Mouse (Mus musculus): ENCODE data around the gene Fyn. TPM values are rescaled to one million over a fixed set of nuclear protein-coding genes. Genes with fewer than 3 reads are reported as not detected.
A peak's percentile ranks its signal among the peaks of the same experiment; 100 is the strongest.

The Fyn gene
- polyA plus RNA-seq, 1 experiment from 2014 or later = 13.5 TPM

DNA sequence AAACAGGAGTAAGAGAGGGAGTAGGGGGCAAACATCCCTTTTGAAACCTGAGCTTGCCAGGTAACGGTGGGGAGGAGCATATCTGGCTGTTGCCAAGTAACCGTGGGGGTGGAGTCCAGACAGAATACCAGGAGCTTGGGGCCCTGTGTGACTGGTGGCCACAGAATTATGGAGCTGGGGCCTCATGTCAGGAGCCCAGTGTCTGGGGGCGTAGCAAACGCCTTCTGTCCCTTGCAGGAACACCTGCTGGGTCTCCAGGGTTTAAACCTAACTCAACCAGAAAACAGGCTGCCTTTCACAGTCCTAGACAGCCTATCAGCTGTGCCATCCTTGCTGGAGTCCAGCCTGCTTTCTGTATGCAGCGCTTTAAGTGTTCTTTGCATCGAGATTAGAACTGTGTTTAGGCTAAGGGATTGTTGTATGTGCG is 186.6 kb downstream of the Fyn start:
- H3K36me3 ChIP-seq (ENCODE audit: control insufficient read depth, insufficient read depth) = peaks cover 11% of the 10 kb centered on the region; the same call in 1 of the 2 replicates
- peak; percentile 25; the same call in 1 of the 2 replicates for ATAC-seq
- peak overlapping the region; percentile 41; the same call in 1 of the 2 replicates for H3K27ac ChIP-seq (ENCODE audit: low read depth, low read length)
- H3K9ac ChIP-seq (ENCODE audit: low read depth, low read length) = no peak overlapping the region
- H3K4me3 ChIP-seq (ENCODE audit: low read depth, low read length) = no peak overlapping the region
- H3K9me3 ChIP-seq (ENCODE audit: control insufficient read depth) = no peaks in the 10 kb centered on the region
- TF ChIP-seq CTCF (IDR thresholded peaks at IDR 0.05; ENCODE audit: low read depth) = no peak
- 23% methylated on average over 7 of the region's 7 CpGs for WGBS
- 0 out of 2 replicates have a peak, but pooled peaks cover 8% of the 10 kb centered on the region for H3K4me1 ChIP-seq (replicated peaks; ENCODE audit: control insufficient read depth, insufficient read depth, low read length)
- no peaks in the 10 kb centered on the region for H3K27me3 ChIP-seq (replicated peaks; ENCODE audit: control insufficient read depth, insufficient read depth, low read length)
- peak overlapping the region; percentile 13 for H3K4me2 ChIP-seq (replicated peaks; ENCODE audit: low read depth)

DNA sequence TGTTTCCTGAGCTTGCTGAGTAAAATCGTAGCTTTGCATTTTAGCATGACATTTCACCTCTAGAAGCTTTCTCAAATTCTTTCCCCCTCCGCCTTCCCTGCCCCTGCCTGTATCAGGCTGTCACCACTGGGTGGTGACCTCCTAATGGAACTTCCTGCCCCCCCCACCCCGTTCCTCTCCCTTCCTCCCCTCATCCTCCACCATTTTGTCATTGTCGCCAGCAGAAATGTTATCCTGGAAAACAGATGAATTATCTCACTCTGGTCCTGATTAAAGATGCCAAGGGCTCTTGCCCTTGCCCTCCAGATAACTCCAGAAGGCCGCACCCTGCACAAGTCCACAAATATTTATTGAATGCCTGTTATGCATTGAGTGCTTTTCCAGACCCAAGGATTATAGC is 187.1 kb downstream of the Fyn start:
- Histone ChIP-seq H3K4me1 (replicated peaks; ENCODE audit: control insufficient read depth, insufficient read depth, low read length) (0 out of 2 replicates have a peak, but pooled peaks cover 8% of the 10 kb centered on the region), H3K4me3 (ENCODE audit: low read depth, low read length) (no peak overlapping the region), H3K9me3 (ENCODE audit: control insufficient read depth) (no peaks in the 10 kb centered on the region), H3K4me2 (replicated peaks; ENCODE audit: low read depth) (peak overlapping the region; percentile 13), H3K27me3 (replicated peaks; ENCODE audit: control insufficient read depth, insufficient read depth, low read length) (no peaks in the 10 kb centered on the region), H3K9ac (ENCODE audit: low read depth, low read length) (no peak overlapping the region), H3K27ac (ENCODE audit: low read depth, low read length) (peak overlapping the region; percentile 41), H3K36me3 (ENCODE audit: control insufficient read depth, insufficient read depth) (peaks cover 11% of the 10 kb centered on the region; the same call in 1 of the 2 replicates)
- no peak for ATAC-seq
- peak; percentile 31; the same call in 1 of the 2 replicates for TF ChIP-seq CTCF (IDR thresholded peaks at IDR 0.05; ENCODE audit: low read depth)
- WGBS = 31% methylated on average over 5 of the region's 5 CpGs

DNA sequence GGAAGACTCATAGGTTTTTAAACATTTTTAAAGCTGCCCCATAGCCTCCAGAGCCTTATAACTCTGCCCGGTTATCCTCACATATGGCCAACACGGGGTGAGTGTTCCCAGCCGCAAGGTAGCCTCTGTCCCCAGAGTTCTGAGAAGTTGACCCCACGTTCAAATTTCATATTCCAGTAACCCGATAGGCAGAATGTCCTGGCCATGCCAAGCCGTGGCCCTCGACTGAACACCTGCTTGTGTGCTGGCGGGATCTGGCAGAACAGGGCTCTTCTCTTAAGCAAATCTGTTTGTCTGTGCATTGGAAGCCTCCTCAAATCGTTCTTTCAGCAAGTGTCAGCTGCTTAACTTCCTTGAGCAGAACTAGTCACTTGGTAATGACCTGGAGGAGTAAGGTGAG is 188.7 kb downstream of the Fyn start:
- peak overlapping the region; percentile 84 for H3K27ac ChIP-seq (ENCODE audit: low read depth, low read length)
- H3K36me3 ChIP-seq (ENCODE audit: control insufficient read depth, insufficient read depth) = peaks cover 6% of the 10 kb centered on the region; the same call in 1 of the 2 replicates
- no peak overlapping the region for H3K4me2 ChIP-seq (replicated peaks; ENCODE audit: low read depth)
- no peaks in the 10 kb centered on the region for H3K27me3 ChIP-seq (replicated peaks; ENCODE audit: control insufficient read depth, insufficient read depth, low read length)
- 0 out of 2 replicates have a peak, but pooled peaks cover 8% of the 10 kb centered on the region for H3K4me1 ChIP-seq (replicated peaks; ENCODE audit: control insufficient read depth, insufficient read depth, low read length)
- no peaks in the 10 kb centered on the region for H3K9me3 ChIP-seq (ENCODE audit: control insufficient read depth)
- H3K4me3 ChIP-seq (ENCODE audit: low read depth, low read length) = no peak overlapping the region
- no peak overlapping the region for H3K9ac ChIP-seq (ENCODE audit: low read depth, low read length)
- TF ChIP-seq CTCF (IDR thresholded peaks at IDR 0.05; ENCODE audit: low read depth) = no peak
- no peak for ATAC-seq
- WGBS = 68% methylated on average over 9 of the region's 9 CpGs

DNA sequence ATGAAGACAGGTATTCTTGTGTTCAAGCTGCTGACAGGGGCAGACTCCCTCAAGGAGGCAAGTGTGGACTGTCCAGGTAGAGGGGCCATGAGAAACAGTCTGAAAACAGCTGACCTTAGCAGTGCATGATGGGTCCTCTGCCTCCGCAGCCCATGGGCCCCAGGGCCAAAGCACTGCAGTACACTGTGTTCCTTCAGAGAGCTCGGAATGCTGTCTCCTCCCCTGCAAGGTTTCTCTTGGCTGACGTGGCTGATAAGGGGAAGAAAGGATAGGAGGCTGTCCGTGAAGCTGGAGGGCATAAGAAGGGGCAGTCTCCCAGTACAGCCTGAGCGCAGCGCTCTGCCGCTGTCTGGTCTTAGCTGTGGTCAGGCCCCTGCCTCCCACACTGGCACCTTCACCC is 189.2 kb downstream of the Fyn start:
- peaks cover 6% of the 10 kb centered on the region; the same call in 1 of the 2 replicates for H3K36me3 ChIP-seq (ENCODE audit: control insufficient read depth, insufficient read depth)
- H3K4me2 ChIP-seq (replicated peaks; ENCODE audit: low read depth) = 0 out of 2 replicates have a peak overlapping the region, but pooled peaks have one; percentile 9
- peak overlapping the region; percentile 84 for H3K27ac ChIP-seq (ENCODE audit: low read depth, low read length)
- ATAC-seq = peak; percentile 94
- 39% methylated on average over 7 of the region's 7 CpGs for WGBS
- no peaks in the 10 kb centered on the region for H3K27me3 ChIP-seq (replicated peaks; ENCODE audit: control insufficient read depth, insufficient read depth, low read length)
- H3K4me3 ChIP-seq (ENCODE audit: low read depth, low read length) = no peak overlapping the region
- no peak for TF ChIP-seq CTCF (IDR thresholded peaks at IDR 0.05; ENCODE audit: low read depth)
- 0 out of 2 replicates have a peak, but pooled peaks cover 8% of the 10 kb centered on the region for H3K4me1 ChIP-seq (replicated peaks; ENCODE audit: control insufficient read depth, insufficient read depth, low read length)
- no peaks in the 10 kb centered on the region for H3K9me3 ChIP-seq (ENCODE audit: control insufficient read depth)
- no peak overlapping the region for H3K9ac ChIP-seq (ENCODE audit: low read depth, low read length)

DNA sequence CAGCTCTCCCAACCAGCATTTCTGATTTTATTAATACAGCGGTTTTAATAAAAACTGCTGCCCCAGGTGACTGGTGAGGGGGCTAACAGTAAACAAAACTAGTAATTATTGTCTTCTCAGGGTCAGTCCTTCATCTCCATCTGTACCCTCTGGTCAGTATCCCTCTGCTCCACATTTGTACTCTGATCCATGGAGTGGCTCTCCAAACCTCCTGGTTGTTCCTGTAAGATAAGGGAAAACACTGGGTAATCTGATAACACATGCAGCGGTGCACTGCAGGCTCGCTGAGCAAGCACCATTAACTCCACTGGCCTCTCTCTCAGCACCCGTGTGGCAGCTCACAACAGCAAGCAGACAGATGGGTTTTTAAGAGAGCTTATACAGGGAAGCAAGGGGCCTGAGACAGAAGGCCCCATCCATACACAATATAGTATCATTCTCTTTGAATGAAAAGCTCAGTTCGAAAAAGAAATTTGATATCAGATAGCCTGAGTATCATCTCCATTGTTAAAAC is 189.9 kb downstream of the Fyn start:
- H3K9ac ChIP-seq (ENCODE audit: low read depth, low read length) = no peak overlapping the region
- 0 out of 2 replicates have a peak, but pooled peaks cover 8% of the 10 kb centered on the region for H3K4me1 ChIP-seq (replicated peaks; ENCODE audit: control insufficient read depth, insufficient read depth, low read length)
- H3K4me2 ChIP-seq (replicated peaks; ENCODE audit: low read depth) = no peak overlapping the region
- peak overlapping the region; percentile 84 for H3K27ac ChIP-seq (ENCODE audit: low read depth, low read length)
- H3K9me3 ChIP-seq (ENCODE audit: control insufficient read depth) = no peaks in the 10 kb centered on the region
- WGBS = 49% methylated on average over 5 of the region's 5 CpGs
- no peak overlapping the region for H3K4me3 ChIP-seq (ENCODE audit: low read depth, low read length)
- ATAC-seq = no peak
- no peak for TF ChIP-seq CTCF (IDR thresholded peaks at IDR 0.05; ENCODE audit: low read depth)
- H3K36me3 ChIP-seq (ENCODE audit: control insufficient read depth, insufficient read depth) = peaks cover 6% of the 10 kb centered on the region; the same call in 1 of the 2 replicates
- no peaks in the 10 kb centered on the region for H3K27me3 ChIP-seq (replicated peaks; ENCODE audit: control insufficient read depth, insufficient read depth, low read length)

DNA sequence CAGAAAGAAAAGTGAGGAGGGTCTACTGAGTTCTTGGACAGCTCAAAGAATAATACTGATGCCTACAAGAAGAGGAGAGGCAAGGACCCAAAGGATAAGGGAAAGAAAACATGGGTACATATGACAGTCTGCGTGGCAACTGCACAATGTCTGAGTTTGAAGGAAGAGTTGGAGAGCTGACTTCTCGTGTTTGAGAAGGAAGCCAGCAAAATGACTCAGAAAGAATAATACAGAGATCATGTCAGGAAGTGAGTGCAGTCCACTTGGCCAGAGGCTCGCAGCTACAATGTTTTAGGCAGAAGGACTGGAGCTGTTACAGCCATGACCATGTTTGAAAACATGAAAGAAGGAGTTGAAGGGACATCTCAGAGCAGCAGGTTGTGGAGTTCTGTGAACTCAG is 190.7 kb downstream of the Fyn start:
- no peak for ATAC-seq
- Histone ChIP-seq H3K4me1 (replicated peaks; ENCODE audit: control insufficient read depth, insufficient read depth, low read length) (0 out of 2 replicates have a peak, but pooled peaks cover 8% of the 10 kb centered on the region), H3K9ac (ENCODE audit: low read depth, low read length) (no peak overlapping the region), H3K4me2 (replicated peaks; ENCODE audit: low read depth) (no peak overlapping the region), H3K36me3 (ENCODE audit: control insufficient read depth, insufficient read depth) (peaks cover 5% of the 10 kb centered on the region; the same call in 1 of the 2 replicates), H3K4me3 (ENCODE audit: low read depth, low read length) (no peak overlapping the region), H3K27me3 (replicated peaks; ENCODE audit: control insufficient read depth, insufficient read depth, low read length) (no peaks in the 10 kb centered on the region), H3K9me3 (ENCODE audit: control insufficient read depth) (no peaks in the 10 kb centered on the region), H3K27ac (ENCODE audit: low read depth, low read length) (no peak overlapping the region)
- TF ChIP-seq CTCF (IDR thresholded peaks at IDR 0.05; ENCODE audit: low read depth) = no peak
- 68% methylated on average over 3 of the region's 3 CpGs for WGBS

Data from intestine, postnatal 0 days (tissue).